Mouse (Mus musculus): ENCODE measurements around the gene Gm11634. TPM values are rescaled to one million over a fixed set of nuclear protein-coding genes. Genes with fewer than 3 reads are reported as not detected.

The Gm11634 gene
- polyA plus RNA-seq, 1 experiment from 2014 or later, result not detected

- under 1% methylated on average over 43 of the region's 43 CpGs for WGBS
- Histone ChIP-seq H3K9ac (peak within 1 kb of the TSS; percentile 71), H3K4me2 (peak within 1 kb of the TSS; percentile 68), H3K4me1 (peaks cover 23% of the 10 kb centered on the region), H3K27ac (peak within 1 kb of the TSS; percentile 96), H3K4me3 (peak within 1 kb of the TSS; percentile 77), H3K27me3 (no peaks in the 10 kb centered on the region), H3K9me3 (no peaks in the 10 kb centered on the region), H3K36me3 (peaks cover 19% of the 10 kb centered on the region)
- peak; percentile 83 for ATAC-seq (ENCODE audit: insufficient number of reproducible peaks, low FRiP score, low TSS enrichment, low read depth)
These were observed 47.1 kb downstream of the Gm11634 start, which contains the start of the genes Brca1 and Nbr1 for GRCm38 (mm10) chr11:101551751-101552475. TSS of gene Brca1 (minus strand) at chr11:101551955. TSS of gene Nbr1 (plus strand) at chr11:101552149.

- Histone ChIP-seq H3K4me1 (peaks cover 11% of the 10 kb centered on the region), H3K27me3 (no peaks in the 10 kb centered on the region), H3K9me3 (no peaks in the 10 kb centered on the region), H3K36me3 (peaks cover 11% of the 10 kb centered on the region; the same call in 1 of the 2 replicates), H3K4me3 (no peak overlapping the region), H3K9ac (no peak overlapping the region), H3K27ac (no peak overlapping the region), H3K4me2 (no peak overlapping the region)
- ATAC-seq (ENCODE audit: insufficient number of reproducible peaks, low FRiP score, low TSS enrichment, low read depth), result no peak
These were observed 50.5 kb downstream of the Gm11634 start for GRCm38 (mm10) chr11:101548526-101548925.

GRCm38 (mm10) chr11:101544132-101544531, 54.9 kb downstream of the Gm11634 start:
- Histone ChIP-seq H3K27ac (no peak overlapping the region), H3K4me3 (no peak overlapping the region), H3K36me3 (peaks cover 22% of the 10 kb centered on the region; the same call in 1 of the 2 replicates), H3K4me2 (no peak overlapping the region), H3K9ac (no peak overlapping the region), H3K27me3 (no peaks in the 10 kb centered on the region), H3K9me3 (no peaks in the 10 kb centered on the region), H3K4me1 (no peaks in the 10 kb centered on the region)
- WGBS, result 86% methylated on average over 1 of the region's 1 CpGs
- ATAC-seq (ENCODE audit: insufficient number of reproducible peaks, low FRiP score, low TSS enrichment, low read depth), result no peak

Other genes with a start within 250 kb of the Gm11634 start
- gene G6pc, start 231.7 kb downstream of the Gm11634 start, polyA plus RNA-seq (2015; fragmentation: Nextera tagmentation; extraction: Ambion mirVana), result not detected in 2 replicates
- 52.6 and 57.2 TPM in 2 replicates for gene Aarsd1, start 181.6 kb downstream of the Gm11634 start, polyA plus RNA-seq (2015; fragmentation: Nextera tagmentation; extraction: Ambion mirVana)
- 11.8 and 18.3 TPM in 2 replicates for gene Gm27029, start 174.5 kb downstream of the Gm11634 start, polyA plus RNA-seq (2015; fragmentation: Nextera tagmentation; extraction: Ambion mirVana)
- gene Rundc1, start 174.2 kb downstream of the Gm11634 start, polyA plus RNA-seq (2015; fragmentation: Nextera tagmentation; extraction: Ambion mirVana), result 19.3 and 19.5 TPM in 2 replicates
- 15.5 and 36.1 TPM in 2 replicates for gene Ptges3l, start 173.9 kb downstream of the Gm11634 start, polyA plus RNA-seq (2015; fragmentation: Nextera tagmentation; extraction: Ambion mirVana)
- 262 and 315 TPM in 2 replicates for gene Rpl27, start 157.0 kb downstream of the Gm11634 start, polyA plus RNA-seq (2015; fragmentation: Nextera tagmentation; extraction: Ambion mirVana)
- gene Ifi35, start 150.8 kb downstream of the Gm11634 start, polyA plus RNA-seq (2015; fragmentation: Nextera tagmentation; extraction: Ambion mirVana), result 23.2 and 25.1 TPM in 2 replicates
- gene Rnd2, start 134.3 kb downstream of the Gm11634 start, polyA plus RNA-seq (2015; fragmentation: Nextera tagmentation; extraction: Ambion mirVana), result 10.3 and 11.9 TPM in 2 replicates
- 78.6 and 81.3 TPM in 2 replicates for gene Vat1, start 133.0 kb downstream of the Gm11634 start, polyA plus RNA-seq (2015; fragmentation: Nextera tagmentation; extraction: Ambion mirVana)
- 7.2 and 8.6 TPM in 2 replicates for gene Brca1, start 47.3 kb downstream of the Gm11634 start, polyA plus RNA-seq (2015; fragmentation: Nextera tagmentation; extraction: Ambion mirVana)
- 72.6 and 74.1 TPM in 2 replicates for gene Nbr1, start 47.1 kb downstream of the Gm11634 start, polyA plus RNA-seq (2015; fragmentation: Nextera tagmentation; extraction: Ambion mirVana)
- gene Tmem106a, start 17.0 kb downstream of the Gm11634 start, polyA plus RNA-seq (2015; fragmentation: Nextera tagmentation; extraction: Ambion mirVana), result 7.0 and 7.7 TPM in 2 replicates
- gene Rdm1, start 27.9 kb upstream of the Gm11634 start, polyA plus RNA-seq (2015; fragmentation: Nextera tagmentation; extraction: Ambion mirVana), result 44.1 and 47.8 TPM in 2 replicates
- 6.1 and 7.2 TPM in 2 replicates for gene Arl4d, start 66.3 kb upstream of the Gm11634 start, polyA plus RNA-seq (2015; fragmentation: Nextera tagmentation; extraction: Ambion mirVana)
- 27.2 and 34.7 TPM in 2 replicates for gene Dhx8, start 133.7 kb upstream of the Gm11634 start, polyA plus RNA-seq (2015; fragmentation: Nextera tagmentation; extraction: Ambion mirVana)
- 10.3 and 10.8 TPM in 2 replicates for gene Etv4, start 186.1 kb upstream of the Gm11634 start, polyA plus RNA-seq (2015; fragmentation: Nextera tagmentation; extraction: Ambion mirVana)